Mouse (Mus musculus) cerebellum, adult 2 months (tissue): ENCODE measurements around the gene Tbc1d4. TPM values are rescaled to one million over a fixed set of nuclear protein-coding genes. Genes with fewer than 3 reads are reported as not detected.

Experiments
- DNase-seq, 2 experiments: peaks; one replicate each; pipeline ENCODE4 v3.0.0; 2021
- H3K27ac ChIP-seq: fragments of 200-500 bp; 2 replicates; pipeline ENCODE4 v1.5.1; 2012; ENCODE audit warnings: low read length, control low read depth, inconsistent platforms; ENCODE audit not compliant: insufficient read depth
- H3K27me3 ChIP-seq: fragments of 200-500 bp; 2 replicates; pipeline ENCODE4 v1.6.1; 2012; ENCODE audit warnings: inconsistent platforms, mild to moderate bottlenecking, low read length, moderate library complexity; ENCODE audit not compliant: control insufficient read depth, insufficient read depth
- H3K4me1 ChIP-seq: fragments of 200-500 bp; 2 replicates; pipeline ENCODE4 v1.6.1; 2011; ENCODE audit warnings: low read length; ENCODE audit not compliant: control insufficient read depth, insufficient read depth
- H3K4me3 ChIP-seq: fragments of 200-500 bp; replicated peaks from 2 replicates; pipeline ENCODE3; 2011; ENCODE audit warnings: mild to moderate bottlenecking, low read depth, low read length, control low read depth; ENCODE audit not compliant: insufficient read depth
- CTCF ChIP-seq: fragments of 200-500 bp; IDR thresholded peaks from 2 replicates; pipeline ENCODE4 v1.5.1; 2011; ENCODE audit warnings: low read depth, mild to moderate bottlenecking, control low read depth, low read length, moderate library complexity, borderline replicate concordance; ENCODE audit not compliant: insufficient read depth
- POLR2A ChIP-seq: fragments of 200-500 bp; IDR thresholded peaks from 2 replicates; pipeline ENCODE4 v1.6.1; 2011; ENCODE audit warnings: low read length, control low read depth, borderline replicate concordance; ENCODE audit not compliant: insufficient read depth
- WGBS: fragments of 180-500 bp; shearing (Covaris S2); methylation state at CpG from one replicate; pipeline ENCODE4 v1.1.7; 2018; 5-methylcytosine and 5-hydroxymethylcytosine counted together
- polyA plus RNA-seq: library from polyadenylated mRNA; depleted of rRNA; stranded (reverse); fragments of >200 nt; gene quantifications from 2 replicates; pipeline ENCODE4 v1.2.3, GENCODE M21; 2012

Tbc1d4 gene
- polyA plus RNA-seq, 1 experiment = 35.9 TPM

GRCm38 (mm10) chr14:101511410-101511809, 97.6 kb downstream of the Tbc1d4 start:
- TF ChIP-seq CTCF (no peak), POLR2A (no peak)
- Histone ChIP-seq H3K27ac (no peak overlapping the region), H3K4me1 (peaks cover 9% of the 10 kb centered on the region), H3K4me3 (no peak overlapping the region), H3K27me3 (no peaks in the 10 kb centered on the region)
- DNase-seq = no peak
- WGBS = 85% methylated on average over 8 of the region's 8 CpGs

GRCm38 (mm10) chr14:101510540-101511313, 98.3 kb downstream of the Tbc1d4 start:
- Histone ChIP-seq H3K27me3 (no peaks in the 10 kb centered on the region), H3K4me3 (no peak overlapping the region), H3K4me1 (peaks cover 9% of the 10 kb centered on the region), H3K27ac (no peak overlapping the region)
- DNase-seq = no peak
- WGBS = 73% methylated on average over 13 of the region's 13 CpGs
- TF ChIP-seq CTCF (no peak), POLR2A (no peak)

GRCm38 (mm10) chr14:101509759-101510158, 99.2 kb downstream of the Tbc1d4 start:
- 93% methylated on average over 7 of the region's 7 CpGs for WGBS
- no peak overlapping the region for H3K27ac ChIP-seq
- no peak overlapping the region for H3K4me3 ChIP-seq
- peaks cover 9% of the 10 kb centered on the region for H3K4me1 ChIP-seq
- TF ChIP-seq CTCF (no peak), POLR2A (no peak)
- H3K27me3 ChIP-seq = no peaks in the 10 kb centered on the region
- DNase-seq = no peak

GRCm38 (mm10) chr14:101507956-101508355, 101.0 kb downstream of the Tbc1d4 start:
- no peak overlapping the region for H3K27ac ChIP-seq
- 83% methylated on average over 7 of the region's 7 CpGs for WGBS
- no peak for TF ChIP-seq CTCF
- no peak for TF ChIP-seq POLR2A
- DNase-seq = no peak
- no peak overlapping the region for H3K4me3 ChIP-seq
- H3K27me3 ChIP-seq = no peaks in the 10 kb centered on the region
- H3K4me1 ChIP-seq = peaks cover 9% of the 10 kb centered on the region

- H3K4me3 ChIP-seq = peak overlapping the region; percentile 45
- no peaks in the 10 kb centered on the region for H3K27me3 ChIP-seq
- peak; percentile 51 to 57 for DNase-seq
- 23% methylated on average over 17 of the region's 17 CpGs for WGBS
- TF ChIP-seq POLR2A (no peak), CTCF (no peak)
- H3K27ac ChIP-seq = no peak overlapping the region
- H3K4me1 ChIP-seq = peaks cover 9% of the 10 kb centered on the region
Measured at GRCm38 (mm10) chr14:101507146-101507545, 101.8 kb downstream of the Tbc1d4 start.

- no peak for DNase-seq
- H3K27ac ChIP-seq = no peak overlapping the region
- H3K4me3 ChIP-seq = no peak overlapping the region
- peaks cover 9% of the 10 kb centered on the region for H3K4me1 ChIP-seq
- TF ChIP-seq POLR2A (no peak), CTCF (no peak)
- no peaks in the 10 kb centered on the region for H3K27me3 ChIP-seq
Measured at GRCm38 (mm10) chr14:101505805-101506204, 103.2 kb downstream of the Tbc1d4 start.

GRCm38 (mm10) chr14:101504473-101505200, 104.4 kb downstream of the Tbc1d4 start:
- Histone ChIP-seq H3K27me3 (no peaks in the 10 kb centered on the region), H3K27ac (no peak overlapping the region), H3K4me3 (no peak overlapping the region), H3K4me1 (peaks cover 9% of the 10 kb centered on the region)
- DNase-seq = no peak
- 96% methylated on average over 13 of the region's 13 CpGs for WGBS
- TF ChIP-seq POLR2A (no peak), CTCF (no peak)

- peaks cover 9% of the 10 kb centered on the region for H3K4me1 ChIP-seq
- TF ChIP-seq CTCF (no peak), POLR2A (no peak)
Measured at GRCm38 (mm10) chr14:101503168-101503961, 105.6 kb downstream of the Tbc1d4 start.

More at GRCm38 (mm10) chr14:101503168-101503961, 105.6 kb downstream of the Tbc1d4 start:
- Histone ChIP-seq H3K27me3 (no peaks in the 10 kb centered on the region), H3K27ac (no peak overlapping the region), H3K4me3 (no peak overlapping the region)
- 81% methylated on average over 3 of the region's 3 CpGs for WGBS
- no peak for DNase-seq
